Mouse (Mus musculus) R1 (cell line): ENCODE measurements around the gene Emilin1.
A peak's percentile ranks its signal among the peaks of the same experiment; 100 is the strongest.

Experiments
- DNase-seq: peaks from one replicate; pipeline ENCODE4 v3.0.0-alpha.2; 2018; ENCODE audit warnings: low read depth, low spot score

Gene Emilin1

DNA sequence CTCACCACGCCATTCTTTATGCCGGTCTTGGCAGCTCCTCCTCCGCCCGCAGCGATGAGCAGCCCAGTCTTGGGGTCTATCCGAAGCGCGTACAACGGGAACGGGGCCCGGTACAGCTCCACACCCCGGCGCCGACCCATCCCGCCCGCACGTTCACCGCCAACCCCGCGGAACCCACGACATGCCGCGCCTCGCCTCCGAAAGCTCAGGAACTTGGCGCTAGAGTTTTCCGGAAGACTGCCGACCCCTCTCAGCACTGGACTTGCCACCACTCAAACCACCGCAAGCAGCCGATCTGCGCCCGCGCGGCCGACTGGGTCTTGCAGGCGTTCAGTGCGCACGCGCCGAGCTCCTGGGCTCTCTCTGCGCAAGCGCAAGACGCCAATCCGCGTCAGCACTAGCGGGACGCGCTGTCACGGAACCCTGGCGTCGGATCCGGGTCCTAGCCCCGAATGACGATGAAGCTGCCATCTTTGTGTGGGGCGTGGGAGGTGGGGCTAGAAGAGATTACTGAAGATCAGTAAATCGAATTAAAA is 46.8 kb downstream of the Emilin1 start, which contains the start of gene Preb:
Preb (minus strand) TSS at position 396 of the 536 bp plus-strand sequence.
- peak; percentile 97 for DNase-seq

DNA sequence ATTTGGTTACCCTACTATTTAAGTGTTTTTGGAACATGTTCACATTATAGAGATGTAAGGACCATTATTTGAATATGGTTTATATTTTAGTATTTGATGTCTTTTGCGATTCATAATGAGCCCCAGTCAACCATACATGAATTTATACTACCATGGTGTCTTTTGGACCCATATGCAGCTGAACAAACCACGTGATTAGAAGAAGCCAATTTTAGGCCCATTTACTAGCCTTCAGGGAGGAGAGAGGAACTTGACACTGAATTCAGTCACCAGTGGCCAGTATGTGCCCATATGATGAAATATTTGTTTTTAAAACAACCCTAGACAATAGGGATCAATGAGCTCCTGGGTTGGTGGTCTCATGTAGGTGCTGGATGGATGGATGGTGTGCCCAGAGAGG is 47.6 kb downstream of the Emilin1 start:
- no peak for DNase-seq

DNA sequence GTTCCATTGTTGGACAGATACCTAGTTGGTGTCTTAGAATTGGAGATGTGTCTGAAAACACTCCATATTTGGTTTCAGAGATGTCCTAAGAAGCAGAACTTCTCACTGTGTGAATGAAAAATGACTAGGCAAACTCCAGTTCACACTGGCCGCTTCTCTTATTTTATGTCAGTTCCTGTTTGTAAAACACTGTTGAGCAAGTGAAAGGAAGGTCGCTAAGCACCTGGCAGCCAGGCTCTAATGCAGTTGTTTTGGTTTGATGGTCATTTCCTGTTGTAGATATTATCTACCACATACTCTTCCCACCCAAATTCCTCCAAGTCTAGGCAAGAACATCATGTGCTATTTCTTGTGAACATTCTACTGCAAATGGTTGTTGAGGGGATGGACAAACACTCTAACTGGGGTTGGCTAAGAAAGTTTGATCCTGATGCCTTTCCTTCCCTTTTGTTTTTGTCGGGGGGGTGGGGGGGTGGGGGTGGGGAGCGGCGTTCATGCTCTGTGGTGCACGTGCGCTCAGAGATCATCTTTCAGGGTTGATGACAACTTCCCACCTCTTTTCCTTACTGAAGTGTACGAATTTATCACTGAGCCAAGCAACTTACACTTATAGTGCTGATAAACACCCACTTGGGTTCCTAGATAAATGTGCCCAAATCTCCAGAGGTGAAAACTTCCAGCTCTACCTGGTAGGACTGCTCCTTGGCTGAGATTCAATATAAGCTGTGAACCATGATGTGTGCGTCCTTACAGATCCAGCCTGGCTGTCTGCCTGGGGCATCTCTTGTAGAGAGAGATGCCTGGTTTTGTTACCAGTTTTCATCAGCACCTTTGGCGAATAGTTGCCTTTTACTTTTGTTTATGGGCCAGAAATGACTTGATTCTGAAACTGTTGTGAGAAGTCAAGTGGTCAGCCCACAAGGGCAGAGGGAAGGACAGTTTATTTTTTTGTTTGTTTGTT is 48.6 kb downstream of the Emilin1 start:
- no peak for DNase-seq

DNA sequence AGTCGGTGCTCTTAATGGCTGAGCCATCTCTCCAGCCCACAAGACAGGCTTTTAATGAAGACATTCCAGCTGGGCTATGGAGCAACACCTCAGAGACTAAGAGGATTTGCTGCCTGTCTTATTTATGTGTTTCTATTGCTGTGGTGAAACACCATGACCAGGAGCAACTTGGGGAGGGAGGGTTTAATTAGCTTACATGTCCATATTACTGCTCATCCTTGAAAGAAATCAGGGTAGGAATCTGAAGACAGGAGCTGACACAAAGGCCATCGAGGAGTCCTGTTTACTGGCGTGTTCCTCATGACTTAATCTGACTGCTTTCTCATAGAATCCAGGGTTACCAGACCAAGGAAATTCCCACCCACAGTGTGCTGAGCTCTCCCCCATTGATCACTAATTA is 50.7 kb downstream of the Emilin1 start:
- no peak for DNase-seq

DNA sequence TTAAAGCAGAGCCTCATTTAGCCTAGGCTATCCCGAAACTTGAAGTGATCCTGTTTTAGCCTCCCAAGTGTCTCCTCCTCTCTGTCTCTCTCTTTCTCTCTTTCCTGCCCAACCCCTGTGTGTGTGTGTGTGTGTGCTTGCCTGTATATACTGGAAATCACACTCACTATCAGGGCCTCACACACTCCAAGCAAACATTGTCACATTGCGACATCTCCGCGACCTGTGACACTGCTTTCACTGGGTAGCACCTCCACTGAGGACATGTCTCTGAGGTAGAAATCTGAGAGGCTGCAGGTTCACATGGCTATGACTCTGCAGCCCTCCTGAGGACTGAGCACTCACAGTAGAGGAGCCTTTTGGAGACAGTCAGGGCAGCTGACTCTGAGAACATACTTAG is 53.0 kb downstream of the Emilin1 start:
- DNase-seq: no peak

DNA sequence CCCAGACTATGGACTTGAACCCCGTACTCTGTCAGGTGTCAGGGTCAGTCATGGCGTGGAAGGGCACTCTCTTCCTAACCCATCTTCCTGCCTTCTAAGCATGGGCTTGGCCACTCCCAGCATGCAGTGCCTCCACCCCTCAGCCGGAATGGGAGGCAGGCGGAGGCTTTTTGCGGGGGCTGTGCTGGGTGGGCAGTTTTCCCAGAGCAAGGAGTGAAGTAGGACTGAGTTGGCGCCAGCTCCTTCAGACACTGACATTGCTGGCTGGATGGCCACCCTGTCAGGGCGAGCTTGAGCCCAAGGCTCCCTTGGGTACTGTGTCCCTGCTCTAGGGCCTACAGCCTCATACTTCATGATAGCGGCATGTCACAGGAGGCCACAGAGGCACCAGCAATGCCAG is 55.2 kb downstream of the Emilin1 start, which contains the start of gene Tcf23:
Tcf23 (plus strand) TSS at position 247 of the 400 bp plus-strand sequence.
- DNase-seq: no peak

DNA sequence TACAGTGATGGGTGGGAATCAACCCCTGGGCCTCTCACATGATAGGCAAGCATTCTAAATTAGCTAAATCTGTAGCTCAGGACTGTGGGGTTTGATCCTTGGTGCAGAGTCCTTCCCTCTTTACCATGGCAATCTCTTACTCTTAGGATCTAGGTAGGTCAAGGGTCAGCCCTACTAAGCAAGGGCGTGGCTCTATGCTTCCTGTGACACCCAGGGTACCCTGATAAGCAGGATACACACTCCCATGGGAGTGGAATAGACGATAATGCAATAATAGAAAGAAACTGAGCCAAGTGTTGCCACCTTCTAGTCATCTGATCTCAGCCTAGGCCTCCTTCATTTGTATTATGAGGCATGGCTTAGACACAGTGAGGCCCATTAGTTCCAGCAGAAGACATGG is 56.2 kb downstream of the Emilin1 start:
- no peak for DNase-seq
